Mouse (Mus musculus) G1E (cell line): ENCODE results near the gene Hspd1. TPM values are rescaled to one million over a fixed set of nuclear protein-coding genes. Genes with fewer than 3 reads are reported as not detected.

Experiments
- ATAC-seq: 2 replicates; pipeline ENCODE4 v1.8.0; 2016; ENCODE audit warnings: mild to moderate bottlenecking; ENCODE audit not compliant: insufficient number of reproducible peaks, poor library complexity, low FRiP score, severe bottlenecking; ENCODE audit errors: extremely low read depth
- DNase-seq: peaks from one replicate; pipeline ENCODE4 v3.0.0; 2012; ENCODE audit warnings: low spot score
- H3K27me3 ChIP-seq: 2 replicates; pipeline ENCODE4 v1.6.1; 2012; ENCODE audit warnings: mild to moderate bottlenecking, low read length, inconsistent platforms; ENCODE audit not compliant: insufficient read depth
- H3K36me3 ChIP-seq: replicated peaks from 2 replicates; pipeline ENCODE3; 2012; ENCODE audit warnings: mild to moderate bottlenecking, inconsistent platforms
- H3K4me1 ChIP-seq: 2 replicates; pipeline ENCODE4 v1.6.1; 2012; ENCODE audit warnings: low read depth, low read length, inconsistent platforms, mixed read lengths; ENCODE audit not compliant: insufficient read depth
- H3K4me3 ChIP-seq: 2 replicates; pipeline ENCODE4 v1.5.1; 2012; ENCODE audit warnings: low read depth, mild to moderate bottlenecking, inconsistent platforms, low read length, moderate library complexity, mixed read lengths
- H3K9me3 ChIP-seq: replicated peaks from 2 replicates; pipeline ENCODE4 v1.6.1; 2012; ENCODE audit warnings: inconsistent platforms
- CTCF ChIP-seq: IDR thresholded peaks from 2 replicates; pipeline ENCODE4 v1.5.1; 2012; ENCODE audit warnings: low read depth, low read length, inconsistent platforms, mixed read lengths
- GATA1 ChIP-seq: IDR thresholded peaks from 2 replicates; pipeline ENCODE4 v1.6.1; 2012; ENCODE audit warnings: borderline replicate concordance, low read length, inconsistent platforms, mixed read lengths
- GATA2 ChIP-seq: IDR thresholded peaks from 2 replicates; pipeline ENCODE4 v1.6.1; 2012; ENCODE audit warnings: low read depth, low read length, inconsistent platforms, borderline replicate concordance
- POLR2AphosphoS5 ChIP-seq: IDR thresholded peaks from 2 replicates; pipeline ENCODE4 v1.6.1; 2012; ENCODE audit warnings: low read depth, low read length, inconsistent platforms; ENCODE audit not compliant: insufficient replicate concordance
- TAL1 ChIP-seq: conservative IDR thresholded peaks from 2 replicates; pipeline ENCODE4 v1.6.1; 2012; ENCODE audit warnings: low read depth, low read length, inconsistent platforms, mixed read lengths
- polyA plus RNA-seq: library from polyadenylated mRNA; stranded (reverse); fragments of >175 nt; gene quantifications from 2 replicates; pipeline ENCODE4 v1.2.3, GENCODE M21; 2012
- total RNA-seq, 2 experiments: library from RNA; stranded (forward) in 1 of 2; stranded (reverse) in 1 of 2; fragments of 200-1000 nt in 1 of 2; fragments of >200 nt in 1 of 2; fragmentation: Nextera tagmentation in 1 of 2; gene quantifications; 2 replicates each; pipeline ENCODE4 v1.2.3; 2014 to 2017

Gene Hspd1
- total and polyA plus RNA-seq, 3 experiments, result 116 to 812 (median 273) TPM

GRCm38 (mm10) chr1:55051671-55052070 is 36.4 kb downstream of the Hspd1 start:
- Histone ChIP-seq H3K36me3 (peaks cover 17% of the 10 kb centered on the region), H3K4me1 (peaks cover 35% of the 10 kb centered on the region), H3K9me3 (peaks cover 5% of the 10 kb centered on the region; the same call in 1 of the 2 replicates), H3K27me3 (no peaks in the 10 kb centered on the region; the same call in 1 of the 2 replicates), H3K4me3 (no peak overlapping the region; the same call in 1 of the 2 replicates)
- DNase-seq (no peak), ATAC-seq (no peak)
- no peak for TF ChIP-seq CTCF
- no peak for TF ChIP-seq GATA1

DNA sequence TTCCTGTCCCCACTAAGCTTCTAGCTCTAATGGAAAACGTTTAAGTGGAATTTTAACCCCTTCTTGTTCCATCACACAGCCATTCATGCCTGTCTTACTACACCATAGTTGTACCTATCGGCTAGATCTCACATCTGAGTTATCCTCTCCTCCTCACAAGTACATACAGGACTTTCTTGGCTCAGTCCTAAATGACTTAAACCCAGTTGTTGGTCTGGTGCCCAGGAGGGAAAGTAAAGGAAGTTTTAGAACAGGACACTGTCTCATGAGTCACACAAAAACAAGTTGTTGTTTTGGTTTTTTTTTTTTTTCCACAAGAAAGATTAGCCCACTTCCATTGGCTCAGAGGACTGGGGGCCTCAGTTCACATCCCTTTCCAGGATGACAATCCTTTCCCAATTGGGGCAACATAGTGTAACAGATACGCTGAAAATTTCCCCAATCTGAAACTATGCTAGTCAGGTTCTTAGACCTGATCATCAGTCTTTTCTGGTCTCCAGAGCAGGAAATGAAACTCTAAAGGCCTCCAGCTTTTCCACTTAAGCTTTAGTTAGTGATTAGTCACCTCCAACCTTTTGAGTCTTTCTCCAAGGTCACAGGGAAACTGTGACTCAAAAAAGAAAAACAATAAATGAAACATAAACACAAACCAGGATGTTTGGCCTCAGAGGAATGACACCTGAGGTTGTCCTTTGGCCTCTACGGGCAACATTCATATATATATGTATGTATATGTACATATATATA is 39.0 kb downstream of the Hspd1 start:
- Histone ChIP-seq H3K4me3 (no peak overlapping the region), H3K9me3 (peaks cover 5% of the 10 kb centered on the region; the same call in 1 of the 2 replicates), H3K4me1 (peaks cover 22% of the 10 kb centered on the region), H3K27me3 (peaks cover 10% of the 10 kb centered on the region), H3K36me3 (no peaks in the 10 kb centered on the region)
- ATAC-seq, result no peak
- TF ChIP-seq POLR2AphosphoS5, result no peak
- no peak for TF ChIP-seq CTCF
- no peak for TF ChIP-seq GATA1
- TF ChIP-seq GATA2, result no peak
- TF ChIP-seq TAL1, result no peak
- no peak for DNase-seq

- Histone ChIP-seq H3K27me3 (peaks cover 24% of the 10 kb centered on the region), H3K36me3 (no peaks in the 10 kb centered on the region), H3K9me3 (peaks cover 18% of the 10 kb centered on the region), H3K4me1 (0 out of 2 replicates have a peak, but pooled peaks cover 3% of the 10 kb centered on the region), H3K4me3 (no peak overlapping the region)
- no peak for ATAC-seq
- TF ChIP-seq POLR2AphosphoS5 (no peak), GATA2 (no peak), TAL1 (no peak), CTCF (no peak), GATA1 (no peak)
- DNase-seq, result no peak
Observed at GRCm38 (mm10) chr1:55043164-55043563, 44.9 kb downstream of the Hspd1 start.

DNA sequence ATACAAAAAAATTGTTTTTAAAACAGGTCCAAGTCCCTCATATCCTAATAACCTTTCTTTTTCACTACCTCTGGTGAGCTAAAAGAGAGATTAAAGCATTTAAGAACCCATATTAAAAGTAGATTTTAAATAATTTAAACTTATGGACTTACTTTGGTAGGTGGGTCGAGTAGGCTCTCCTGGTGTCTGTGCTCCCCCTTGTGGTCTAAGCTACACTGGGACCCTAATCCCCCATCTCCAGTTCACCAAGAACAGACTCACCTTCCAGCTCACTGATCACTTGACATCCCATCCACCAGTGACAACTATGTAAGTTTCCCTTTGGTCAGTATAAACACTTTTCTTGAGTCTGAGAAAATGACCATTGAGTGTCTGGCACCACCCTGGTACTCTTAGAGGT is 45.8 kb downstream of the Hspd1 start:
- H3K9me3 ChIP-seq, result peaks cover 18% of the 10 kb centered on the region
- no peak overlapping the region for H3K4me3 ChIP-seq
- DNase-seq (no peak), ATAC-seq (no peak; the same call in 1 of the 2 replicates)
- H3K4me1 ChIP-seq, result 0 out of 2 replicates have a peak, but pooled peaks cover 3% of the 10 kb centered on the region
- H3K27me3 ChIP-seq, result peaks cover 26% of the 10 kb centered on the region
- TF ChIP-seq CTCF (no peak), POLR2AphosphoS5 (no peak), TAL1 (no peak), GATA2 (no peak), GATA1 (no peak)
- H3K36me3 ChIP-seq, result no peaks in the 10 kb centered on the region

- no peak for DNase-seq
- H3K9me3 ChIP-seq, result peaks cover 18% of the 10 kb centered on the region
- no peak overlapping the region for H3K4me3 ChIP-seq
- no peaks in the 10 kb centered on the region for H3K36me3 ChIP-seq
- TF ChIP-seq GATA2 (no peak), GATA1 (no peak), POLR2AphosphoS5 (no peak), TAL1 (no peak), CTCF (no peak)
- ATAC-seq, result no peak
- H3K4me1 ChIP-seq, result 0 out of 2 replicates have a peak, but pooled peaks cover 3% of the 10 kb centered on the region
- H3K27me3 ChIP-seq, result peaks cover 29% of the 10 kb centered on the region
Observed at GRCm38 (mm10) chr1:55041691-55042090, 46.4 kb downstream of the Hspd1 start.

- H3K4me3 ChIP-seq, result no peak overlapping the region
- ATAC-seq (no peak), DNase-seq (no peak)
- 0 out of 2 replicates have a peak, but pooled peaks cover 3% of the 10 kb centered on the region for H3K4me1 ChIP-seq
- no peaks in the 10 kb centered on the region for H3K36me3 ChIP-seq
- H3K27me3 ChIP-seq, result peaks cover 21% of the 10 kb centered on the region
- H3K9me3 ChIP-seq, result peaks cover 18% of the 10 kb centered on the region
- TF ChIP-seq GATA2 (no peak), CTCF (no peak), POLR2AphosphoS5 (no peak)
Observed at GRCm38 (mm10) chr1:55039944-55040343, 48.1 kb downstream of the Hspd1 start.
